ENCODE assay signal across 14 mouse cellular contexts in genomic region chr9:103168046-103168445, GRCm38 (mm10). TPM values are rescaled to one million over a fixed set of nuclear protein-coding genes. Genes with fewer than 3 reads are reported as not detected.
DNase-seq lines count a peak whose midpoint lies in the region; ATAC-seq and TF ChIP-seq lines count a peak whose summit lies in the region.
"Had no signal": no experiment of that assay in that cellular context is flagged by ENCODE, and none has a peak within 500 bp of the region (broad histone marks: within the 10 kb centered on the region; RNA-seq: fewer than 3 reads in every experiment).

No protein-coding gene starts in this region.

- H3K9ac ChIP-seq in lung, embryonic 14.5 days, result no peak overlapping the region
- no peak overlapping the region for H3K9ac ChIP-seq in lung, postnatal 0 days (replicated peaks; ENCODE audit: low read depth)
- H3K9ac ChIP-seq in hindbrain, embryonic 12.5 days, result no peak overlapping the region
- H3K9ac ChIP-seq in neural tube, embryonic 13.5 days, result no peak overlapping the region
- H3K9ac ChIP-seq: heart, embryonic 15.5 days had no signal

- TF ChIP-seq EP300 in lung, postnatal 0 days (IDR thresholded peaks at IDR 0.05), result no peak

- H3K27ac ChIP-seq in lung, embryonic 14.5 days (ENCODE audit: low read depth), result no peak overlapping the region
- H3K27ac ChIP-seq in lung, postnatal 0 days (ENCODE audit: low read length), result no peak overlapping the region
- no peak overlapping the region for H3K27ac ChIP-seq in hindbrain, embryonic 12.5 days
- no peak overlapping the region for H3K27ac ChIP-seq in neural tube, embryonic 13.5 days (replicated peaks)
- H3K27ac ChIP-seq: forebrain, embryonic 10.5 days; heart, embryonic 15.5 days had no signal

- H3K9me3 ChIP-seq in lung, embryonic 14.5 days (ENCODE audit: low read depth, low read length), result no peaks in the 10 kb centered on the region
- no peaks in the 10 kb centered on the region for H3K9me3 ChIP-seq in lung, postnatal 0 days (ENCODE audit: low read length)
- H3K9me3 ChIP-seq in hindbrain, embryonic 12.5 days (replicated peaks), result no peaks in the 10 kb centered on the region
- H3K9me3 ChIP-seq in neural tube, embryonic 13.5 days, result no peaks in the 10 kb centered on the region
- H3K9me3 ChIP-seq: forebrain, embryonic 10.5 days; heart, embryonic 15.5 days had no signal

- no peak overlapping the region for H3K4me3 ChIP-seq in lung, embryonic 14.5 days (ENCODE audit: low read depth, low read length)
- no peak overlapping the region for H3K4me3 ChIP-seq in lung, postnatal 0 days (ENCODE audit: low read depth, low read length)
- H3K4me3 ChIP-seq in hindbrain, embryonic 12.5 days, result no peak overlapping the region
- no peak overlapping the region for H3K4me3 ChIP-seq in neural tube, embryonic 13.5 days
- H3K4me3 ChIP-seq: forebrain, embryonic 10.5 days; heart, embryonic 15.5 days; left cerebral cortex, adult 2 months had no signal

- no peak overlapping the region for H3K4me2 ChIP-seq in lung, embryonic 14.5 days
- H3K4me2 ChIP-seq in lung, postnatal 0 days (replicated peaks; ENCODE audit: low read depth, low read length), result no peak overlapping the region
- H3K4me2 ChIP-seq in hindbrain, embryonic 12.5 days (replicated peaks), result no peak overlapping the region
- no peak overlapping the region for H3K4me2 ChIP-seq in neural tube, embryonic 13.5 days
- H3K4me2 ChIP-seq: heart, embryonic 15.5 days; liver, embryonic 11.5 days had no signal

- no peaks in the 10 kb centered on the region for H3K4me1 ChIP-seq in lung, embryonic 14.5 days (ENCODE audit: insufficient read depth)
- H3K4me1 ChIP-seq in lung, postnatal 0 days (ENCODE audit: insufficient read depth, low read depth, low read length), result no peaks in the 10 kb centered on the region
- 0 out of 2 replicates have a peak, but pooled peaks cover under 1% of the 10 kb centered on the region for H3K4me1 ChIP-seq in hindbrain, embryonic 12.5 days
- H3K4me1 ChIP-seq in neural tube, embryonic 13.5 days (replicated peaks), result no peaks in the 10 kb centered on the region

- intact Hi-C loops in heart, postnatal 36 days (cut with DNase I), result no loop called here

- no peaks in the 10 kb centered on the region for H3K36me3 ChIP-seq in lung, embryonic 14.5 days (ENCODE audit: insufficient read depth)
- no peaks in the 10 kb centered on the region for H3K36me3 ChIP-seq in lung, postnatal 0 days (ENCODE audit: insufficient read depth, low read length)
- H3K36me3 ChIP-seq in hindbrain, embryonic 12.5 days, result peaks cover 86% of the 10 kb centered on the region
- H3K36me3 ChIP-seq in neural tube, embryonic 13.5 days, result peaks cover 84% of the 10 kb centered on the region
- H3K36me3 ChIP-seq: heart, embryonic 15.5 days had no signal

- DNase-seq in heart, postnatal 4 days, result peak; percentile 37
- DNase-seq in heart, postnatal 36 days, result no peak
- DNase-seq in lung, embryonic 14.5 days, result no peak
- DNase-seq in lung, postnatal 0 days (ENCODE audit: low spot score), result no peak
- DNase-seq in frontal cortex, postnatal 25 days (ENCODE audit: low spot score in 2 of 2), result no peak
- DNase-seq in right cerebral cortex, postnatal 25 days, result no peak
- DNase-seq: cerebellum, adult 8-10 months; gastrocnemius, postnatal 25 days had no signal

- 73% methylated on average over 6 of the region's 6 CpGs for WGBS in lung, embryonic 14.5 days
- 81% methylated on average over 6 of the region's 6 CpGs for WGBS in lung, postnatal 0 days
- WGBS in hindbrain, embryonic 12.5 days, result 72% methylated on average over 6 of the region's 6 CpGs
- WGBS in neural tube, embryonic 13.5 days, result 69% methylated on average over 6 of the region's 6 CpGs

- H3K27me3 ChIP-seq in lung, embryonic 14.5 days (ENCODE audit: insufficient read depth, low read length), result no peaks in the 10 kb centered on the region; the same call in 1 of the 2 replicates
- H3K27me3 ChIP-seq in lung, postnatal 0 days (replicated peaks; ENCODE audit: insufficient read depth, low read length), result no peaks in the 10 kb centered on the region
- no peaks in the 10 kb centered on the region for H3K27me3 ChIP-seq in hindbrain, embryonic 12.5 days
- H3K27me3 ChIP-seq in neural tube, embryonic 13.5 days, result no peaks in the 10 kb centered on the region

- 0 out of 2 replicates have a peak, but pooled peaks have one; percentile 35 for ATAC-seq in lung, embryonic 14.5 days (ENCODE audit: insufficient read depth)
- no peak for ATAC-seq in lung, postnatal 0 days
- ATAC-seq in hindbrain, embryonic 12.5 days (ENCODE audit: low FRiP score), result peak; percentile 56; the same call in 1 of the 2 replicates
- peak; percentile 80 for ATAC-seq in neural tube, embryonic 13.5 days (ENCODE audit: low read depth)

- TF ChIP-seq CTCF in lung, embryonic 14.5 days (IDR thresholded peaks at IDR 0.05; ENCODE audit: low read depth), result 0 out of 2 replicates have a peak, but pooled peaks have one; percentile 7
- TF ChIP-seq CTCF in lung, postnatal 0 days (IDR thresholded peaks at IDR 0.05), result no peak; the same call in 1 of the 2 replicates

RNA-seq across cellular contexts. Expression of gene Srprb, which starts 33.9 kb away (rescaled TPM):
- 10 to 100 TPM; 24.9 to 26.7 TPM for total RNA-seq in heart, postnatal 4 days (2021)
- total RNA-seq in heart, postnatal 36 days (2021), result 10 to 100 TPM; 16.0 to 16.6 TPM
- polyA plus RNA-seq in lung, embryonic 14.5 days (2014; fragmentation: Nextera tagmentation; extraction: Ambion mirVana), result 63.5 and 68.2 TPM in 2 replicates
- polyA plus RNA-seq in lung, postnatal 0 days (2015; fragmentation: Nextera tagmentation; extraction: Ambion mirVana), result 39.4 and 40.5 TPM in 2 replicates
- 47.6 and 49.5 TPM in 2 replicates for polyA plus RNA-seq in hindbrain, embryonic 12.5 days (2016; fragmentation: Nextera tagmentation; extraction: Ambion mirVana)
- 51.5 and 56.3 TPM in 2 replicates for polyA plus RNA-seq in neural tube, embryonic 13.5 days (2015; fragmentation: Nextera tagmentation; extraction: Ambion mirVana)

RNA-seq across cellular contexts. Expression of gene Rab6b, which starts 56.5 kb away (rescaled TPM):
- 1 to 10 TPM; 1.3 to 1.4 TPM for total RNA-seq in heart, postnatal 4 days (2021)
- total RNA-seq in heart, postnatal 36 days (2021), result 1 to 10 TPM; 1.1 to 1.4 TPM
- polyA plus RNA-seq in lung, embryonic 14.5 days (2014; fragmentation: Nextera tagmentation; extraction: Ambion mirVana), result 1.5 and 1.8 TPM in 2 replicates
- polyA plus RNA-seq in lung, postnatal 0 days (2015; fragmentation: Nextera tagmentation; extraction: Ambion mirVana), result 6.8 and 7.3 TPM in 2 replicates
- polyA plus RNA-seq in hindbrain, embryonic 12.5 days (2016; fragmentation: Nextera tagmentation; extraction: Ambion mirVana), result 58.0 and 62.5 TPM in 2 replicates
- 82.5 and 86.2 TPM in 2 replicates for polyA plus RNA-seq in neural tube, embryonic 13.5 days (2015; fragmentation: Nextera tagmentation; extraction: Ambion mirVana)
